Mouse (Mus musculus): Measurements from ENCODE around the gene Plbd2.
A peak's percentile ranks its signal among the peaks of the same experiment; 100 is the strongest.

Gene Plbd2

DNA sequence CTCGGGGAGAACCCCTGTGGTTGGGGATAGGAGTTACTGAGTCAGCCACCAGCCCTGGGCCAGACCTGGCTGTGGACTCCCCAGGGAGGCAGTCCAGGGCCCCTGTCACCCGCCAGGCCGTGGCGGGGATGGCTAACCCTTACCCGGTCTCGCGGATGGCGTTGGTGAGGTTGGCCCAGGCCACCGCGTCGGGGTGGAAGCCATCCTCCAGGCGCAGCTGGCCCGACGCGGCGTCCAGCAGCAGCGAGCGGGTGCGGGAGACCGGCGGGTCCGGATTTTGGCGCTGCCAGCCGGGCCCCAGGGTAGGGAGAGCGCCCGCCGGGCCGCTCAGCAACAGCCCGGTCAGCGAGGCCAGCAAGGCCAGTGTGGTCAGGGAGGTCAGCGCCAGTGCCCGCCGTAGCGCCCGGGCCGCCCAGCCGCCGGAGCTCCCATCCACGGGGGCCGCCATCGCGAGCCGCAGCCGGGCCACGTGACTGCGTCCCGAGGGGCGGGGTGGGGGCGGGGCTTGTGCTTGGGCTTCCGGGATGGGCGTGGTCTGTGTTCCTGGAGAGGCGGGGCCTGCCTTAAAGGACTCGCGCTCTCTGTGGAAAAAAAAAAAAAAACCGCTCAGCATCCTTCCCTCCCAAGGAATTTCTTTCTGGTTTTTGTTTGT, at the start of gene Plbd2:
Gene Plbd2, minus strand, starts transcription at position 482 of the 652 bp plus-strand sequence.
- peak; percentile 96 for DNase-seq (ENCODE audit: low spot score)

DNA sequence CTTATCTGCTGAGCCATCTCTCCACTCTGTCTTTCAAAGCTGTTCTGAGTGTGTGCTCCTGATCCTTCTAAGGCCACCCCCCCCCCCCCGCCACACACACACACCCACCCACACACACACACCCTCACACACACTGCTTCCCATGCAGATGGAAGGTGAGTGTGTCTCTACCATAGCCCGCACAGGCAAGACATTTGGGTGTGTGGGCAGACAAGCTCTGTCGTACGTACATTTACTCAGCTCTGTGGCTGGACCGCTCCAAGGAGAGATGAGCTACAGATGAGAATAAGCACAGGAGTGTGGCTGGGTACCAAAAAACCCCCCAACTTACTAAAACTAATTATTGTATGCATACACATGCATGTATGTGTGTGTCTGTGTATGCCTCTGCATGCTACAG, 47.2 kb upstream of the Plbd2 start:
- DNase-seq (ENCODE audit: low spot score) = no peak

DNA sequence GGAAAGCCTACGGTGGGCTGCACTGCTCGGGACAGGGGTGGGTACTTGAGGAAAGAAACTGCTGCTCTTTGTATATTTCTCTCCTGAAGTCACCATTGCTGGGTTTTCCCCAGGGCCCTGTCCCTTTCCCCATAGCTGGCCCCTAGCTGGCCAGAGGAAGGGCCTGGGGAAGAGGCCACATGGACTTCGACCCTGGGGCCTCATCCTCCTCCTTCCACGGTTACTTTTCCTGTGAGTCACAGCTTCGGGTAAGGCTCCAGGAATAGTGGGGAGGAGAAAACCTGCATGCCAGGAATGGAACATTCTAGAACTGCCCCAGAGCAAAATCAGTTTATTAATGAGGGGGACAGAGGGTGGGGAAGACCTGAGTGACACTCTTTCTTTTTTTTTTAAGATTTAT, 46.7 kb upstream of the Plbd2 start:
- DNase-seq (ENCODE audit: low spot score) = no peak

DNA sequence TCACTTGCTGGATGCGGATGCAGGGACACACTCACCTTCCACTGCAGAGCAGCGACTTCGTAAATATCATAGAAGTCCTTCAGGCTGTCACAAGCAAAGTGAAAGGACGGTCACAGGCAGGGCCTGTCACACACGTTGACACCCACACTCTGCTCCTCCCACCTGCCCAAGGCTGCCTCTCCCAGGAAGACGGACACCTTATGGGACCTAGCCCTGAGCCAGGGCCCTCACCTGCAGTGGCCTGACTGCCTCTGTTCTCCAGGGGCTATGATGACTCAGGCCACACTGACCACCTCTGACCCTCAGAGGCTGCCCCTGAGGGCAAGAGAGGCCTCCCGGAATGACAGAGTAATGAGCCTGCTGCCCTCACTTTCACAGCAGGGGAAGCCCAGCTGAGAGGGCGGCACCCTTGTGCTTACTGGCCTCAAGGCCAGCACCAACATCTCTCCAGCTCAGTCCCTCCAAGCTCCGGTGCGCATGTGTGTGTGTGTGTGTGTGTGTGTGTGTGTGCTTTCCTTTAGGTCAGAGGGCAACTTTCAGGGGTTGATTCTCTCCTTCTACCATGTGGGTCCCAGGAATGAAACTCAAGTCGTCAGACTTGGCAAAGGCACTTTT, 44.9 kb upstream of the Plbd2 start:
- no peak for DNase-seq (ENCODE audit: low spot score)

DNA sequence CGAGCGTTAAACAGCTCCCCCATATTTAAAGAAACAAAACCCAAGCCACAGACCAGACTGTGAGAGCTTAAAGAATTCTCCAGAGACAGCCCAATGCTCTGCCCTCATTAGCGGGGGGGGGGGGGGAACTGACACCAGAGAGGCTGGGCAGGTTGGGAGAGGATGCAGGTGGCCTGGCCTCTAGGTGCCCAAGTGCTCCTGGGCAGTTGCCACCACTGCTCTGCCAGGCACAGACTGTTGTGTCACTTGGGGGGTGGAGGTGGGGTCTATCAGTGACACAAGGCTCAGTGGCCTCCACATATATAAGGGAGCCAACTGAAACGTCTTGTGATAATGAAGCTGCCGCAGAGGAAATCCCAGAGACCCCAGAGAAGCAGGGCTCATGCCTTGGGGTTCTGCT, 33.2 kb upstream of the Plbd2 start:
- no peak for DNase-seq (ENCODE audit: low spot score)

DNA sequence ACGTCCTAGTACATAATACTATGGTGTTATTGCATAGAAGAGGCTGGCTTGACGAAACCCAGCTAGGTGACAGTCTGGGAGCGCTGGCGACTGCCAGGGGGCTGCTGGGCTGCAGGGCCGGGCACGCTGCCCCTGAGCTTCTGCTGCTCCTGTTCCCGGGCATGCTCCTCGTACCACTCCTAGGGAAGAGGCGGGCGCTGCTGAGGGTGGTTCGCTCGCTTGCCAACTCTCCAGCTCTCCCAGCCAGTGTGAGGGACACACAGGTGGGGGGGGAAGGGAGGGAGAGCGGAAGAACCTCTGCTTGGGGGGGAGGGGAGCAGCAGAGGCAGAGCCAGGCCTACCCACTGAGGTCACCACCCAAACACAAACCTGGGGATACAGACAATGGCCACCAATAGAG, 32.6 kb upstream of the Plbd2 start:
- no peak for DNase-seq (ENCODE audit: low spot score)

DNA sequence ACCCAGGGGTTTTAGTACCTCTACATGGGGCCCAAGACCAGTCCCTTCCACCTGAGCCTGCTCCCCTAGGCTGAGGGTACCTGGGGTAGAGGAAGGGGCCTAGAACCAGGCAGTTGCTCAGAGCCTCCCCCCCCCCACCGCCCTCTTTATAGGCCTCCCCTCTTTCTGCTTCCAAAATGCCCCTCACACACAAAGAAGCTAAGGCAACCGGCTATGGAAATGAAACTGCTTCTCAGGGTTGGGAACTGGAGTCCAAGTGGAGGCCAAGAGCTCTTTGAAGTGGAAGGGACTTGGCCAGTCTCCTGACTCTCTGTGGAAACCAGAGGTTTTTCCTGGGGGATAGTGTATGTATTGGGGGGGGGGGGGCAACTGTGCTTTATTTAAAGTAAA, 31.3 kb upstream of the Plbd2 start:
- no peak for DNase-seq (ENCODE audit: low spot score)

DNA sequence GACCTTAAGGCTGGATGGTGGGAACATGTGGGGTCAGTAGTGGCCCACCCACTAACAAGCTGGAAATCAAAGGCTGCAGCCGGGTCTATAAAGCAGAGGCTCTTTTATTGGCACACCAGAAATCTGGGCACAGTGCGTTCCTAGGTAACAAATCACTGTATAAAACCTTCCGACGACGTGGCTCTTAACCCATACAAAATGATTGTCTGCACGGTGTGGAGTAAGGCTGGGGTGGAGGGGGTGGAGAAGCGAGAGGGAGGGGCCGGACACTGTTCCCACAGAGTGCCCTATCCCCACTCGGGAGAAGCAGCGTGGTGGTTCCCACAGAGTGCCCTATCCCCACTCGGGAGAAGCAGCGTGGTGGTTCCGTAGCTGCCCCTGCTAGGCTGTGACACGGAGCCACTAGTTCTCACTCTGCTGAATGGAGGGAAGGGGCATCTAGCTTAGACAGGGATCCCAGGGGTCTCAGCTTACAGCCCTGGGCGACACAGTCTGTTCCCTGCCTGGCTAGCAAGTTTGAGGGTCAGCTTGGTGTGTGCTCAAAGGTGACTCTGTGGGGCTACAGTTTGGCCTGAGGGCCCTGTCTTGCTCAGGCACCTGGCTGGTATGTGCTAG, 30.8 kb upstream of the Plbd2 start:
- DNase-seq (ENCODE audit: low spot score) = no peak

DNA sequence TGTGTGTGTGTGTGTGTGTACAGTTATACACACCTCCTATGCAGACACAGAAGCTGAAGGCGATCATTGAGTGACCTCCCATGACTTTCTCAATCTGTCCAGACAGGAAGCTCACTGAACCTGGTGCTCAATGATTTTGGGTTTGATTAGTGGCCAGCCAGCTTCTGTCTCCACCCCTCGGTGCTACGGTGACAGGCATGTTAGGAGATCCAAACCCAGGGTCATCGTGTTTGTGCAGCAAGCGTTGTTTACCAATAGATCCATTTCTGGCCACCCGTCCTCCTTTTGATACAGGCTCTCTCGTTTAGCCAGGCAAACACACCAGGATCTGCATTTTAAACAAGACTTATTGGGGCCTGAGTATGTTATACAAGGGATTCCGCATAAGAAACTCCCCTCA, 28.2 kb upstream of the Plbd2 start:
- no peak for DNase-seq (ENCODE audit: low spot score)

DNA sequence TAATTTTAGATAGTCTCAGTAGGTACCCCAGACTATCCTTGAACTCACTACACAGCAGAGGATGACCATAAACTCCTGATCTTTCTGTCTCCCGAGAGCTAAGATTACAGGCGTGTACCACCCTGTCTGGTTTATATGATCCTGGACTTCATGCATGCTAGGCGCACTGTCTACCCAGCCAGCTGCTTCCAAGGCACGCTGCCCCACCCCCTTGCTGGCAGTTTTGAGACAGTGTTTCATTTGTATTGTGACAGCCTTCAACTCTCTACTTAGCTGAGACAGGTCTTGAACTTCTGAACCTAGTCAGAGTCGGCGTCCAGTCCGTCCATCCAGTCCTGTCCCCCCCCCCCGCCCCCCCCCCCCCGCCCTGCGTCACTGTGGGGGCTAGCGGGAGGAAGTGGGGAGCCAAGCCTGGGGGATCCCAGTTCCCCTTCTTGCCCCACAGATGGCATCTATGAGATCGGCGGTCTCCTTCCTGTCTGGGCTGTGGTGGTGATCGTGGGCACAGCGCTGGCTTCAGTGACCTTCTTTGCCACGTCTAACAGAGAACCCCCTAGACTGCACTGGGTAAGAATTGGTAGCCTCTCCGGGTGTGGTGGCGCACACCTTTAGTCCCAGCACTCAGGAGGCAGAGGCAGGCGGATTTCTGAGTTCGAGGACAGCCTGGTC, 24.0 kb upstream of the Plbd2 start:
- no peak for DNase-seq (ENCODE audit: low spot score)

DNA sequence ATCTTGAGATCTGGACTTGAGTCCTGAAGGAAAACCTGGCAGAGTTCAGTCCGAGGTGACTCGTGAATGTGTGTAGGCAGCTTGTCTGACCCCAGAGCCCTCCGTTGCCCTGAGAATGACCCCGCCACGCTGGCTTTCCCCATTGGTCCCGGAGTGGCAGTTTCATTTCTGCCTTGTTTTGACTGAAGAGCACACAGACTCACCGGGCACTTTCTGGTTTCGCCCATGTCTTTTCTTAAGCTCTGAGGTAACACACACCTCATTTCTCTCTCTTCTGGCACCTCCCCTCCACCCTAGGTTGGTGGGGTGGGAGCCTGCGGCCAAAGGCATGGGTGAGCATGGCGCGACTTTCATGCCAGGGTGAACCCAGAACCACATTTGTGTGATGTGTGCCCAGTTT, 22.9 kb upstream of the Plbd2 start:
- DNase-seq (ENCODE audit: low spot score) = no peak

DNA sequence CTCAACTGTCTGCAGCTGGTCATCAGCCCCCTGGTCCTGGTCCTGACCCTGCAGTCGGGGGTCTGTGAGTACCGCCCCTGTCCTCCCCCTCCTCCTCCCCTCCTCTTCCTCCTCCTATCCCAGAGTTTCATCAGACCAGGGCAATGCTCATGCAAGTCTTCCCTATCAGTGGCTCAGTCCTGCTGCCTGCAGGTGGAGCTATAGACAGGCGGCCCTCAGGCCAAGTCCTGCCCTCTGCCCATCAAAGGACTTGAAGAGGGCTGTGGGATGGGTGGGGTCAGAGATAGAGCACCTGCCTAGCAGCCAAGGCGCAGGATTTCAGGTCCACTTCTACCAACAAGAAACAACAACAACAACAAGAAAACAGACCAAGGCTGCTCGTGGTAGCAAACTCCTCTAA, 22.3 kb upstream of the Plbd2 start:
- peak; percentile 52 for DNase-seq (ENCODE audit: low spot score)

DNA sequence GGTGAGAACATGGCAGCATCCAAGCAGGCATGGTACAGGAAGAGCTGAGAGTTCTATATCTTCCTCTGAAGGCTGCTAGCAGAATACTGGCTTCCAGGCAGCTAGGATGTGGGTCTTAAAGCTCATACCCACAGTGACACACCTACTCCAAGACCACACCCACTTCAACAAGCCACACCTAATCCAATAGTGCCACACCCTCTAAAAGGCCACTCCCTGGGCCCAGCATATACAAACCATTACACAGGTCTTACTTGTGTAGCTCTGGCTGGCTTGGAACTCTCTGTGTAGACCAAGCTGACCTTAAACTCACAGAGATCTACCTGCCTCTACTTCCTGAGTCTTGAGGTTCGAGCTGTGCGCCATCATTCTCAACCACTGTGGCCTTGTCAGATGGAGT, 21.3 kb upstream of the Plbd2 start:
- no peak for DNase-seq (ENCODE audit: low spot score)

DNA sequence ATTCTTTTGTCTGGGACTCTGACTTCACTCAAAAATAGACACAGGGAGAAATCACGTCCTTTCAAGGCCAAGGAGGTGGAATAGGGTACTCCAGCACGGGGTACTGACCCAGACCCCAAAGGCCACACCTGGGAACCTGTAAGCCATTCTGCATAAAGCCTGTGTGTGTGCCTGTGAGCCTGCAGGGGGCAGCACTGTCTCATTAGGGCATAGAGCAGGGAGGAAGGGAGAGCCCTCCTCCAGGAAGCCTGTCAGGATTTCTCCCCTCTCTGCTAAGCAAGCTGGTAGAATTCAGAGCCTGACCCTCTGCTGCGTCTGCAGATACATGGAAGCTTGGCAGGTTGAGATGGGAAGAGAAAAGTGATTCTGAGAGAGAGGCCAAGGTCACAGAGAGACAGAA, 19.2 kb upstream of the Plbd2 start:
- no peak for DNase-seq (ENCODE audit: low spot score)

DNA sequence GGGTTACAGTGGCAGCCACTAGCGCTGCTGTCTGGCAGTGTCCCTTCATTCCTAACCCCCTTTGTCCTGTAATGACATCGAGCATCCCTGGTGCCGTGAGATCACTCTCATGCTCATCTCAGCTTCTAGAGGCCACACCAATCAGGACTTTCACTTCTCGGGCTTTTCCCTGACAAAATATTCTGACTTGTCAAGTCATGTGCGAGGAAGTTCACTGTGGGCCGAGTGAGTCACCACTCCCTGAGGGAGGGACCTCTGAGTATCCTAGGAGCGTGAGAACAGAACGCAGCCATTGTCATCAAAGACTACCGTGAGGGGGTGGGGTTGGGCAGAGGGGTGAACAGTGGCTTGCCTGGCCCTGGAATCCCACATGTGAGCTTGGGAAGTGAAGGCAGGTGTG, 14.1 kb upstream of the Plbd2 start:
- no peak for DNase-seq (ENCODE audit: low spot score)

DNA sequence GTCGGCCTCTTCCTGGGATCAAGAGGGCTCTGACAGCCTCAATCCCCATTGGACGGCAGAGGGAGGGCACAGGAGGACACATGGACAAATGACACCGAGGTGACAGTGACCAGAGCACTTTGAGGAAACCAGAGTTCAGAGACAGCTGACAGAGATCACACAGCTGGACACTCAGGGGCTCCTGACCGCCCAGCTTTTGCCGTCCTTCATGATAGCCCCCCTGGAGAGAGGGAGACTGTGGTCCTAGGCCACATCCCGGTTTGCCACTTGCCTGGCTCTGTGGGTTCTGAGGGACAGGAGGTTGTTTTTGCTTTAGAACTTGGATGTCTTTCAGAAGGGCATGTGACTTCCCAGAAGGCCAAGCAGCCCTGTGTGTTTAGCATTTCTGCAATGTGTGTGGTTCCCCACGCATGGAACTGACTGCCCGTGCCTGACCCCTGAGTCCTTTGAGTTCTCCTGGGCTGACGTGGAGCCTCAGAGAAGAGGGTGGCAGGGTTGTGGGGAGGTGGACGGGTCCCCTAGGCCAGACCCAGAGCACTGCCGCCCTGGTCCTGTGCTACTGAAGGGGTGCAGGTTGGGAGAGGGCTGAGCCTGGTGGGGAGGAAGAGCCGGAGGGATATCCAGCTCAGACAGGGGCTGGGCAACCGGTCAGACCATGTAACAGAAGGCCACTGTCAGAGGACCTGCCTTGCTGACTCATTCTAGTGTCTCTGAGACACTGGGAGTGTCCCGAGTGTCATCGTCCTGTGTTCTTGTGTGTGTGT, 13.0 kb upstream of the Plbd2 start:
- no peak for DNase-seq (ENCODE audit: low spot score)

DNA sequence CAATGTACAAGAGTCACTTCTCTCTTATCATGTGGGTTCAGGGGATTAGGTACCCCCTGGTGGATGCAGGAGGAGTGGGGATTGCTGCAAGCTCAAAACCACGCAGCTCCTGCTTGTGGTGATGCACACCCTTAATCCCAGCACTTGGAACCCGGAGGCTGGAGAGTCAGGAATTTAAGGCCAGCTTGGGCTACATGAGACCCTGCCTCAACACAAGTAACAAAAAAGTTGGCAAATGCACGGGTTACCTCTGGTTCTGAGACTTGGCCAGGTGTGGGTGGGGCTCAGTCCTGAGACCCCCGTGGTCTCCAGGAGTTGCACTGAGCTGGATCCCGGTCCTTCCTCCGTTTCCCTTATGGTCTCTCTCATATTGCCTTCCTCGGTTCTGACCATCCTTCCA, 12.0 kb upstream of the Plbd2 start:
- no peak for DNase-seq (ENCODE audit: low spot score)

DNA sequence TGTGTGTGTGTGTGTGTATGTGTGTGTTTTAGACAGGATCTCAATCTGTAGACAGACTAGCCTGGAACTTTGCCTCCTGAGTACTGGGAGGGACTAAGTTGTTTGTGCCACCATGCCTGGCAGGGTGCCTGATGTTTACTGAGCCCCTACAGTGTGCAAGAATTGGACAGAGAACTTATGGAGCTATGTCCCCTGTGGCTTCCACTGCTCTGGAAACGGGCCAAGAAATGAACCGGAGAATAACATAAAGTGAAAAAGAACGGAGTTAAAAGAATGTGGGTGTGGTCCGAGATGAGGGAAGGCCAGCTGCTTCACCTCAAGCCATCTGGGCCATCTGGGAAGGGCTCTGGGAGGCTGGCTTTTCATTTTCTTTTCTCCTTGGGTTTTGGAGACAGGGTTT, 11.3 kb upstream of the Plbd2 start:
- no peak for DNase-seq (ENCODE audit: low spot score)

DNA sequence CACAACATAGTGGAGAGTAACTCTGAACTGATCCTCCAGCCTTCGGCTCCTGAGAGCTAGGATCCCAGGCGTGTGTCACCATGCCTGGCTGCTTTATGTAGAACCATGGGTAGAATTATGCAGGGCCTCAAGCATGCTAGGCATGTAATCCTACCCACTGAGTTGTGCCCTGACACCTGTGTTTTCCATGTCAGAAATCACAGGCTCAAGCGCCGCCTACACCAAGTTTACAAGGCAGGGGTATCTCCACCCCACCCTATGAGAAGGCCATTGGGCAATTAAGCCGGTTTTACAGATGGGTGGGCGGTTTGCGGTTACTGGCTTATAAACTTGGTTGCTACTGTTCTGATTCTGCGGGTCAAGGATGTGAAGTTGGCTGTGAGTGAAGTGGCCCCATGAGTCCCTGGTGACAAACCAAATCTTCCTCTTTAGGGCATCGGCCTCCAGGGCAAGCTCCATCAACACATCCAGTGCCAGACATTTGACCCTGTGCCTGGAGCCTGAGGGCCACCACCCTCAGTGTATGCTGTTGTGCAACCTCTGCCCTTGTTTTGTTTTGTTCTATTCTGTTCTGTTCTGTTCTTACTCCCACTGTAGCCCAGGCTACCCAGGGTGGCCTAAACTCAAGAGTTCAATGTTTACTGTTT, 10.7 kb upstream of the Plbd2 start:
- DNase-seq (ENCODE audit: low spot score) = no peak

DNA sequence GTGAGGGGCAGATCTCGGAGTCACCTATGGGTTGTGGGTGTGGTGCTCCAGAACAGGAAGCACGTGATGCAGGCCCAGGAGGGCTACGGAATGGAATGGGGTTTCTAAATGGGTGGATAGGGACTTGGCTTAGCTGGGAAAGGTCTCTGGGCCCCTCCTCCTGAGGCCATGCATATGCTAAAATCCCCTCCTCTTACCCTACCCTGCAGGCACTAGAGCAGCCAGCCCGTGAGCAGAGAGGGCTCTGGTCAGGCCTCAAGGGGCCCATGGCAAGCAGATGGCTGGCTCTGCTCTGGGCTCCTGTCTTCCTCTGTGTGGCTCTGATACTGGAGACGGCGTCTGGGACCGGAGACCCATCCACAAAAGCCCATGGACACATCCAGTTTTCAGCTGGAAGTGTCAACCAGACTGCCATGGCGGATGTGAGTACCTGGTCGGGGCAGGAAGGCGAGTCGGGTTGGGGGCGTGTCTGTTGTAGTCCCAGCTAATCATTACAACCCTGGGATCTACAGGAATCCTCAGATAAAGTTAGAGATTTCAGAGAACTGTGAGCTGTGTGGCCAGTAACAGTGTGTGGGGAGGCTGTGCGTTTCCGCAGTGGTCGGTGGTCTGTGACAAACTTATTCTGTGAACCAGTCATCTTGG, 9.6 kb upstream of the Plbd2 start:
- DNase-seq (ENCODE audit: low spot score) = no peak

DNA sequence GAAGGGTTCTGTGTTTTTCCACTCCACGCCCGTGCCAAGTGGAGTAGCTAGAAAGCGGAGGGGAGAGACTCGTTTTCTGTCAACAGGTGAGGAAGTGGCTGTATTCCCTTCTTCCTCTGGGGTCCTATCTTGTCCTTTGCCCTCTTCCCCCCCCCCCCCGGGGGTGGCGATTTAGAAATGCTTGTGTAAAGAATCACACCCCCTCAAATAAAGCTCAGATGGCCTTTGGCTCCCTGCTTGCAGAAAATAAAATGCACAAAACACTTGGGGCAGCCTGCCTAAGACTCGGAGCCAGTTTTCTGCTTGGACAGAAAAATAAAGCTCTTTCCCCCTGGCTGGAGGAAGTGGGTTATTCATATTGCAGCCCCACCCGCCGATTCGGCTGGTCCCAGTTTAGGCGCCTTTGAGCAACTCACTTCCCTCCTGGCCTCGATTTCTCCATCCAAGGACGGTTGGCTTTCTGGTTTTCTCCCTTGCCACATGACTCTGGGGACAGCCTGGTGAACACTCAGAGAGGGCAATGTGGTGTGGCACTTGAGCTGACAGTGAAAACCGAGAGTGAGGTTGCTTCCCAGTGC, 8.3 kb upstream of the Plbd2 start:
- no peak for DNase-seq (ENCODE audit: low spot score)
